Mouse (Mus musculus): Measurements from ENCODE around the gene Taf1a.
"Not testable (repeated sequence)": the region's sequence is repeated elsewhere in the genome, so short reads cannot be mapped to it uniquely, and the experiment has no call there.

The Taf1a gene

DNA sequence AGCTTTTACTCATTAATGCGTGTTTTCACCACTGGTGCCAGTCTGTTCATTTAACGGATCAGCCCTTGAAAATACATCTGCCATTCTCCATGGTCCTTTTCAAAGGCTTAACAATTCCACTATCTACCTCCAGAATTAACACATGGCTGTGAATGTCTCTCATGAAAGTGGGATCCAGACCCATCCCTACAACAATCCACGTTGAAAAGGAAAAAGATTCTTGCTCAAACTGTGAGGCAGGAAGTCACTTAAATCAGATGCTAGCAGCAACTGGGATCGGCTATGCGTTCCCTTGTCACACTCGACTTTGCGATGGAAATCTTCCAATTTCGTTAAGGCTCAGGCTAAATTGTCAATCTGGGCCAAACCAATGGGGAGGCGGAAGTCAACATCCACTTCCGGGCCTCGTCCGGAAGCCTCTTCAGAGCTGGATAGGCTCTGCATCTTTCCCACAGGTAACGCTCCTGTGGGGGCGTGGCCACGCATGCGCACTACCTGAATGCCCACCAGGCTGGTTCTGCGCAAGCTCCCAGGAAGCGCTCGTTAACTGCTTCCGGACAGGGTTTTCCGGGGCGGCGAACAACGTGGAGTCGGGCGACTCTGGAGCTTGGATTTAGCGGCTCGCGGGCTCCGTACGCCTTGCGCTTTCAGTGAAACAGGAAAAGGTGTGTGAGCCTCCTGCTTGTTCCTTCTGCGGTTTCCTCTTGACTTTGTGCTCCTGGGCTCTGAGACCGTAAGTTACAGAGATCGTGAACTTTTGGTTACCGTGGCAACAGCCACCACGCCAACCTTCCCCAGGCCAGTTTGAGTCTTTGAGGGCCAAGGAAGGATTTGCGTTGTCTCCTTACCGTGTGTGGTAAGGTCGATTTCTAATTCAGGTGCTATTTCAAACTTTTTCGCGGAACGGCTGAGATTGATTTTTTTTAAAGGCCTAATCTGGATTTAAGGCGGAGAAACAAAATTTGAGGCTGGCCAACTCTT lies at the start of gene Taf1a:
Gene Taf1a (plus strand): TSS at position 556 of the 981 bp plus-strand sequence.
- peak; percentile 93 for DNase-seq (ENCODE audit: low spot score)

- DNase-seq (ENCODE audit: low spot score): not testable (repeated sequence)
These were observed 45.9 kb upstream of the Taf1a start for GRCm38 (mm10) chr1:183342902-183343301.

GRCm38 (mm10) chr1:183344886-183345816 lies 43.6 kb upstream of the Taf1a start:
- peak; percentile 90 for DNase-seq (ENCODE audit: low spot score)

- DNase-seq (ENCODE audit: low spot score): no peak
These were observed 43.0 kb upstream of the Taf1a start for GRCm38 (mm10) chr1:183345817-183346195.

DNA sequence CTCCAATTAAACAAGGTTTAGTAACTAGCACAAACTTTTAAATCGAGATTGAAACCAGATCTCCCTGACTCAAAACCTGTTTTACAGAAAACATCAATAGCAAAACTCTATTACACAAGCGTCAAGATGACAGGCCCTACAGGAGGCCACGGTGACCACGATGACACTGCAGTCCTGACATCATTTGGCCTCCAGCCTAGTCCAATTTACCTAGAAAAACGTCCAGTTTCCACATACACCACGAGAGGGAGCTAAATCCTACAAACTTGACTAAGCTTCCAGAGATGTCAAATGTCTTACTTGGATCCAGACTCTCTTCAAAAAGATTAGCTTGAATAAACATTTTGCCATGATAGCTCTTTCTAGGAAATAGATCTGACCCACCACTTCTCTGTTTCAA lies 38.9 kb upstream of the Taf1a start:
- peak; percentile 65 for DNase-seq (ENCODE audit: low spot score)

GRCm38 (mm10) chr1:183358901-183359300 lies 29.9 kb upstream of the Taf1a start:
- DNase-seq (ENCODE audit: low spot score): no peak

GRCm38 (mm10) chr1:183362301-183362700 lies 26.5 kb upstream of the Taf1a start:
- no peak for DNase-seq (ENCODE audit: low spot score)

DNA sequence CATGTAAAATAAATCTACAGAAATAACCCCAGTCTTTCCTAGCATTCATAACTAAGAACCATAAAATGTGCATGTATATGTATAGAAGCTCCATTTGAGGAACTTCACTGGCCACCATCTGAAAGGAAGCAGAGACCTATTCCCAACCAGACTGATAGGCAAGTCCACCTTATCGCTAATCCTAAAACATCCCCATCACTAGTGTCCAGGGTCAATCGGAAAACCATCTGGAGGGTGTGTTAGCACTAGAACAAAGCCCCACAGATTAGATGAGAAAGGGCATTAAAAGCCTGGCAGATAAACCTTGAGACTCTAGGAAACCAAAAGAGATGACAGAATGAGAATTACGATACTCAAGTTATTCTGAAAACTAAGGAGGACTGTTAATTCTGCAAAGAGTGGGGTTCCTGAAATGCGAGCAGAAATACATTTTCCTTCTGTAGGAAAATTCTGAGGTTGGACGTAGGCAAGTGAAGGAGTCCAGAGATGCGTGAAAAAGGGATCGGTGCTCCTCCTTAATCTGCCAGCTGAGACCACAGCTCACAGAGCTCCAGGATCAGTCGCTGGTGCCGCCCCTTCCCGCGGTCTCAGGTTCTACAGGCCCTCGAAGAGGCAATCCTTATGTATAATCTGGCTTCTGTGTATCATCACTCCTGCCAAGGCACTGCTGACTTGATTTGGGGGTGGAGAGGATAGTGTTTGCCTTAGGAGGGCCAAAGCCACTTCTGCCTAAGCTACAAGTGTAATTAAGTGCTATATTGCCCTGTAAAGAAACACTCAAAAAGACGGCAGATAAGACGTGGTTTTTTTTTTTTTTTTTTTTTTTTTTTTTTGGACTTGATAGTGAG lies 25.8 kb upstream of the Taf1a start:
- DNase-seq (ENCODE audit: low spot score): no peak

DNA sequence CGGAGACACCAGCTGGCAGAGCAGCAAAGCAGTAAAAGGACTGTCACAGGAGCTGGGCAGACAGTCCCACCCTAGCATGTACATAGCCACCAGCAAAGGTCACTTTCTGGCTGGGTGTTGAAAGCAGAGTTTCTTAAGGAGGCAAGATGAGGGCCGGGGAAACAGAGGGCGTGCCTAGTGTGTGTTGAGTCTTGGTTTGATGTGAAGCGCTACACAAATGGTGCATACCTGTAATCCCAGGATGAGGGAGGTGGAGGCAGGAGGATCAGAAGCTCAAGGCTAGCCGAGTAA lies 25.3 kb upstream of the Taf1a start:
- DNase-seq (ENCODE audit: low spot score): no peak

DNA sequence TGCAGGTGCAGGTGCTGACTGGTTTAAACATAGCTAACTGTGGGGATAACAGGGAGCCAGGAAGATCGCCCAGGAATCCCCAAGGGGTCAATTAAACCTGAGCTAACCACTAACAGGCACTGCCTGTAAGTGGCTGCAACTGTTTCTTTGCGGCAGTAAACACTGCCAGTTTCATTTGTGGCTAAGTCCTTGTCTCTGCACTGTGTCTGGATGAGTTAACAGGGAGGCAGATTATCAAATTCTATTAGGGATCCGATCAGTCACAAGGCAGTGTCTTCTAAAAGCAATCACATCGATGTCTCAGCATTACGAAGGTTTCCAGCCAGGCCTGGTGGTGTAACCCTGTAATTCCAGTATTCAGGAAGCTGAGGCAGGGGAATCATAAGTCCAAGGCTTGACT lies 22.4 kb upstream of the Taf1a start:
- no peak for DNase-seq (ENCODE audit: low spot score)

- DNase-seq (ENCODE audit: low spot score): no peak
These were observed 20.0 kb upstream of the Taf1a start for GRCm38 (mm10) chr1:183368601-183369400.

DNA sequence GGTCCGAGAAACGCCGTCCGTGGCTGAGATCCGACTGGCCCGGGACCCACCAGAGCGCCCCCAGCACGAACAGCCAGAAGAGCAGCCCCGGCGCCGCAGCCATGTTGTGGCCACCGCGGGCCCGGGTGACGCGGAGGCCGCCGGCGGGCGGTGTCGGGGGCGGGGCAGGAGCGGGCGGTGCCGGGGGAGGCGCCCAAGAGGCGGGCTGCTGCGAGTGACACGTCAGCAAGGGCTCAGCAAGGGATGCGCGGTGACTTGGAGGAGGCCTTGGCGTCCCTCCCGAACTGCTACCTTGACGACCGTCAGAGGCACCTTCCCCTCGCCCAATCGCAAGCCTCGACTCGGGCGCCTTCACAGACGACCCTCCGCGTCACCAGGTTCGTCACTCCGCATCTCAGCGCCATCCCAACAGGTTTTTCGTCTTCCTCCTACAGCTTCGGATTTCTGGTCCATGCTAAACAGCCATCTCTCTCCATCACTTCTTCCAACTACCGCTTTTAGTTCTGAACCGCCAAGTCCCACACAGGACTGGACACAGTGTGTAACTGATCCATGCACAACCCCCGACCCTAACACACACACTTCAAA lies 19.3 kb upstream of the Taf1a start, which contains the start of gene Mia3:
Gene Mia3 (minus strand): TSS at position 127 of the 588 bp plus-strand sequence.
- peak; percentile 95 for DNase-seq (ENCODE audit: low spot score)

GRCm38 (mm10) chr1:183374728-183375127 lies 14.1 kb upstream of the Taf1a start:
- no peak for DNase-seq (ENCODE audit: low spot score)

DNA sequence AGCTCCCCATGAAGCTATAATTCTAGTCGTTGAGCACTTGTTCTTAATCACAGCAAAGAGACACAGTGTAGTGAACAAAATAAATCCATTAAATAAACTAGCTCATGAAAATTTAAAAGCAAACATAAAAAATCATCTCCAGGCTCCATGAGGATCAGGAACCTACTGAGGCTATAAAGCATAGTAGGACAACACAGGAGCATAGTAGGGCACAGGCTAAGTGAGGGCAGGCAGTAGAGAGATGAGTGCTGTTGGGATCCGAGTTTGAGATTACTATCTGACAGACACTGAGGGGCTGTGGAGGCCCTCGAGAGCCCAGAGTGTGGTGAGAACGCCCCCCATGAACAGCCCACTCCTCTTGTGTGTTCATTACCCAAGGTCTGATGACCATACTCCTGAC lies 11.7 kb upstream of the Taf1a start:
- DNase-seq (ENCODE audit: low spot score): no peak

- DNase-seq (ENCODE audit: low spot score): peak; percentile 50
These were observed 10.3 kb upstream of the Taf1a start for GRCm38 (mm10) chr1:183378321-183378941.

DNA sequence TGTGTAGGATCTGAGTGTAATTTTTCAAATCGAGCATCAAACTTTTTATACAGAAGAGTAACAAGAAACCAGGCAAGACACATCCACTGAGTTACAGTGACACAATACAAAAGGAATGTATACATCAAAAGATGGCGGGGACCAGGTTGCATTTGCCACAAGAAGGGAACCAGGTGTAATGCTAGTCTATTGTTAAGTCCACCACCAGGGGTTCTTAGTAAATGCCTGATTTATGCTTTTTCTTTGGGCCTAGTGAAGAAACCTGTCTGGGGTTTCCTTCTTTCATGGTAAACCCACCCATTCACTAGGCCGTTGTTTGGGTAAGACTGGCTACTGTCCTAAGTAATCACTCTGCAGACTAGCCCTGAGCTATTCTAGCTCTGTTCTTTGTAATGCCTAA lies 9.4 kb upstream of the Taf1a start:
- not testable (repeated sequence) for DNase-seq (ENCODE audit: low spot score)

DNA sequence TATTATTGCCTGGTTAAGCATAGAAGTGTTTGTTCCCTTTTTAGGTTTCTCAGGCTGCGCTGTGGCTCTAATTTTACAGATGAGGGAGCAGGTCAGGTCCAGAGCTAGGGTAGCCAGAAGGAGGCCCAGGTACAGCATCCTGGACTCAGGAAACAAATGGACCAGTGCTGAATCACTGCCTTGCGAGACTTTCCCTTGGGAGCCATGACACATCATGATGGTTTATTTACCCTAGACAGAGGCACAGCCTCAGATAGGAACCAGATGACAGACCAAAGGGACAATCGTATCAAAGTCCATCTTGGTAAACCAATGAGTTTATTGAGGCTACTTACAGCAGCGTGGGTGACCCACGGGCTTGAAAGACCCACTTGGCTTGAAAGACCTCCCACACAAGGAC lies 7.0 kb upstream of the Taf1a start:
- no peak for DNase-seq (ENCODE audit: low spot score)

GRCm38 (mm10) chr1:183382621-183383020 lies 6.2 kb upstream of the Taf1a start:
- DNase-seq (ENCODE audit: low spot score): no peak

DNA sequence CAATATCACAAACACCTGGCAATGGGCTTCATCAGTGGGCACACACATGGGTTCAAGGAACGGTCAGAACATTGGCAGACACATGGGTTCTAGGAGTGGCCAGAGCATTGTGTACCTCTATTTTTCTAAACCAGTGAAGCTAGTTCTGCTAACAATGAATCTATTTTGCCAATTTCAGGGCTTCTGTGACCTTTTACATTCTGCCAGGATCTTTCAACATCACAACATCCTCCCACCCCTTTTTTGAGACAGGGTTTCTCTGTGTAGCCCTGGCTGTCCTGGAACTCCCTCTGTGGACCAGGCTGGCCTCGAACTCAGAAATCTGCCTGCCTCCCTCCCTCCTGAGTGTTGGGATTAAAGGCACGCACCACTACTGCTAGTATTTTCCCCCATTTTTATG lies 1.4 kb upstream of the Taf1a start:
- DNase-seq (ENCODE audit: low spot score): not testable (repeated sequence)

DNA sequence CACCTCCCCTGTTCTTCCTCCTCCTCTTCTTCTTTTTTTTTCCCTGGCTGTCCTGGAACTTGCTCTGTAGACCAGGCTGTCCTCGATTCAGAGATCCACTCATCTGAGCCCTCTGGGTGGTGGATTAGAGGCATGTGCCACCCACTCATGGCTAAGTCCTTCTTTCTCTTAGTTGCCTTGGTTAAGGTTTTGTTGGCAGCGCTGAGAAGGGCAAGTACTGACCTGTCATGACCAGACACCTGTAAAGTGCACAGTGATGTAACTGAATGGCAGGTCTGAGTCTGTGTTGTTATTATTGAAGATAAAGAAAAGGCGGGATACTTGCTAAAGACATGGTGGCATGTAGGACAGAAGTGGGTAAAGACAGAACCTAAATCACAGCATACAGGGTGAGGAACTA lies 14.6 kb downstream of the Taf1a start:
- no peak for DNase-seq (ENCODE audit: low spot score)
